Mouse (Mus musculus) neutrophil, adult 83 days (primary cell): ENCODE data around the gene Psmb5. TPM values are rescaled to one million over a fixed set of nuclear protein-coding genes. Genes with fewer than 3 reads are reported as not detected.

ENCODE experiments used
- total RNA-seq, 2 experiments: library from RNA; stranded (reverse); gene quantifications; one replicate each; pipeline ENCODE4 v1.2.4; 2023

The Psmb5 gene
- total RNA-seq, result 10 to 100 TPM; 56.3 to 74.9 TPM

GRCm38 (mm10) chr14:54617897-54618365 lies at the start of gene Psmb5:
Gene Psmb5 (minus strand): TSS chr14:54618022.

GRCm38 (mm10) chr14:54641305-54641969 lies 23.6 kb upstream of the Psmb5 start, which contains the start of gene Cdh24:
Gene Cdh24 (minus strand): TSS chr14:54641364.

GRCm38 (mm10) chr14:54640946-54641304 lies 23.1 kb upstream of the Psmb5 start, which contains the start of gene Gm17606:
Gene Gm17606 (plus strand): TSS chr14:54640952.

DNA sequence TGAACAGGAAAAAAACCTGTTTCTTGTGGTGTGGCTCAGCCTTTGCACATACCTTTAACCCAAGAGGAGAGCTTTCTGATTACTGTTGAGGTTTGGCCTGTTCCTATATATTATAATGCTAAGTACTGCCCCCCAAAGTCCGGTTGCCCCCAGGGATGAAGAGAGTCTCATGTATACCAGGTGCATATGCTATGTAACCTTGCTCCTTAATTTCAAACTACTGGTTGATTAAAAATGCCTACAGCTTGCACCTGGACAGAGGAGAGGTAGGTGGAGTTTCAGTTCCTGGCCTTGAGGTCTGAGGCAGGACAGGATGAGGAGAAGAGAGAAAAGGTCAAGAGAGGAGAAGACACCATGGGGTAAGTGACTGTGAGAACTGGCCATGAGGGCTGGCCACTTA lies 3.3 kb upstream of the Psmb5 start, which contains the start of gene Psmb11:
Psmb11 (plus strand) TSS at position 301 of the 400 bp plus-strand sequence.

GRCm38 (mm10) chr14:54605752-54606321 lies 12.0 kb downstream of the Psmb5 start, which contains the start of gene 4931414P19Rik:
Gene 4931414P19Rik (minus strand): TSS chr14:54605993.

GRCm38 (mm10) chr14:54577089-54577982 lies 40.5 kb downstream of the Psmb5 start, which contains the start of gene Ajuba:
Gene Ajuba (minus strand): TSS chr14:54577558.

Other genes with a start within 250 kb of the Psmb5 start
- 10 to 100 TPM; 20.7 to 26.1 TPM for gene Slc7a7, start 200.2 kb downstream of the Psmb5 start, total RNA-seq
- 10 to 100 TPM; 38.9 to 39.9 TPM for gene Mrpl52, start 191.1 kb downstream of the Psmb5 start, total RNA-seq
- 1 to 10 TPM; 1.1 to 2.8 TPM for gene Mmp14, start 186.4 kb downstream of the Psmb5 start, total RNA-seq
- 10 to 100 TPM; 82.6 to 82.9 TPM for gene Lrp10, start 153.9 kb downstream of the Psmb5 start, total RNA-seq
- under 1 TPM in 1 of 2 experiments, not detected in 1; 0.18 TPM for gene Rem2, start 141.9 kb downstream of the Psmb5 start, total RNA-seq
- gene Prmt5, start 100.5 kb downstream of the Psmb5 start, total RNA-seq, result 10 to 100 TPM; 12.8 to 13.9 TPM
- 10 to 100 TPM; 26.8 to 31.2 TPM for gene Haus4, start 63.4 kb downstream of the Psmb5 start, total RNA-seq
- gene Ajuba, start 40.5 kb downstream of the Psmb5 start, total RNA-seq, result under 1 TPM; 0.20 to 0.22 TPM
- 1 to 10 TPM; 3.4 to 6.2 TPM for gene 4931414P19Rik, start 12.0 kb downstream of the Psmb5 start, total RNA-seq
- gene Psmb11, start 3.4 kb upstream of the Psmb5 start, total RNA-seq, result under 1 TPM in 1 of 2 experiments, not detected in 1; 0.07 TPM
- not detected for gene Gm17606, start 22.9 kb upstream of the Psmb5 start, total RNA-seq
- 1 to 10 TPM; 1.9 to 3.7 TPM for gene Cdh24, start 23.3 kb upstream of the Psmb5 start, total RNA-seq
- 10 to 100 TPM; 29.0 to 31.1 TPM for gene 1700123O20Rik, start 68.2 kb upstream of the Psmb5 start, total RNA-seq
- 100 to 1,000 TPM; 245 to 254 TPM for gene Acin1, start 68.9 kb upstream of the Psmb5 start, total RNA-seq
- gene Gm29776, start 80.8 kb upstream of the Psmb5 start, total RNA-seq, result under 1 TPM; 0.40 to 0.70 TPM
- gene Cebpe, start 94.2 kb upstream of the Psmb5 start, total RNA-seq, result 100 to 1,000 TPM; 181 to 183 TPM
- gene Slc7a8, start 163.9 kb upstream of the Psmb5 start, total RNA-seq, result 1 to 10 TPM; 5.0 to 5.1 TPM
- gene Rnf212b, start 196.1 kb upstream of the Psmb5 start, total RNA-seq, result not detected